Mouse (Mus musculus) E14TG2a.4 (cell line): ENCODE data around the gene Rptor.

Experiments used
- CTCF ChIP-seq: conservative IDR thresholded peaks from 2 replicates; pipeline ENCODE4 v1.5.1; 2014; ENCODE audit warnings: low read length
- POU5F1 ChIP-seq: IDR thresholded peaks from 2 replicates; pipeline ENCODE4 v1.6.1; 2014; ENCODE audit warnings: low read length, borderline replicate concordance

GRCm38 (mm10) chr11:119883646-119884045 lies 280.9 kb downstream of the Rptor start:
- TF ChIP-seq CTCF (no peak), POU5F1 (no peak)
